Mouse (Mus musculus): Measurements from ENCODE around the gene Uba2. TPM values are rescaled to one million over a fixed set of nuclear protein-coding genes. Genes with fewer than 3 reads are reported as not detected.
"Not testable (repeated sequence)": the region's sequence is repeated elsewhere in the genome, so short reads cannot be mapped to it uniquely, and the experiment has no call there.

Uba2 gene
- 221 and 223 TPM in 2 replicates for polyA plus RNA-seq (2015; fragmentation: Nextera tagmentation; extraction: Ambion mirVana)

GRCm38 (mm10) chr7:34169454-34169853 lies at the start of gene Uba2:
TSS of gene Uba2 (minus strand) at chr7:34169599.
- Histone ChIP-seq H3K9me3 (replicated peaks) (no peaks in the 10 kb centered on the region), H3K4me3 (replicated peaks) (peak within 1 kb of the TSS; percentile 98), H3K4me1 (peaks cover 9% of the 10 kb centered on the region), H3K27me3 (no peaks in the 10 kb centered on the region), H3K4me2 (peak within 1 kb of the TSS; percentile 74), H3K27ac (peak within 1 kb of the TSS; percentile 93), H3K9ac (peak within 1 kb of the TSS; percentile 99), H3K36me3 (peaks cover 16% of the 10 kb centered on the region)
- ATAC-seq (replicated peaks; ENCODE audit: low FRiP score), result no peak
- 85% methylated on average over 3 of the region's 3 CpGs for WGBS

DNA sequence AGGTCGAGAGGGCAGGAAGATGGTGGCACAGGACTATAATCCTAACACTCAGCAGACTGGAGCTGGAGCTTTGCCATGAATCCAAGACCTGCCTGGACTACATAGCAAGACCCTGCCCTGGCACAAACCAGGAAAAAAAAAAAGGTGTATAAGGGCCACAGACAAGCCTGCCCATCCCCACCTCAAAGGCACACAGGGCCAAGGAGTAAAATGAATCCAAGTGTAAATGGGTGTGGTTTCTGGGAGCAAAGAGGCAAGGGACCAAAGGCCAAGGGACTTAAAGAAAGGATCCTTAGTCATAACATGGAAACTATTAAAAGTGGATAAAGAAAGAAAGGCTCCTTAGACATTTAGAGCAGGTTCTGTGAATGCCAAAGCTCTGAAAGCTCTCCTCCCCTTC lies 49.1 kb upstream of the Uba2 start:
- no peaks in the 10 kb centered on the region for H3K9me3 ChIP-seq (replicated peaks)
- 85% methylated on average over 1 of the region's 1 CpGs for WGBS
- ATAC-seq (replicated peaks; ENCODE audit: low FRiP score), result no peak

GRCm38 (mm10) chr7:34216474-34216873 lies 47.1 kb upstream of the Uba2 start:
- Histone ChIP-seq H3K9me3 (replicated peaks) (no peaks in the 10 kb centered on the region), H3K27me3 (no peaks in the 10 kb centered on the region), H3K9ac (no peak overlapping the region), H3K36me3 (peaks cover 100% of the 10 kb centered on the region), H3K4me3 (replicated peaks) (no peak overlapping the region), H3K4me1 (no peaks in the 10 kb centered on the region), H3K27ac (no peak overlapping the region), H3K4me2 (no peak overlapping the region)
- 85% methylated on average over 10 of the region's 10 CpGs for WGBS
- no peak for ATAC-seq (replicated peaks; ENCODE audit: low FRiP score)

More for the DNA sequence above, 49.1 kb upstream of the Uba2 start:
- H3K9ac ChIP-seq, result no peak overlapping the region
- H3K4me2 ChIP-seq, result no peak overlapping the region
- no peaks in the 10 kb centered on the region for H3K4me1 ChIP-seq
- H3K36me3 ChIP-seq, result peaks cover 100% of the 10 kb centered on the region
- no peaks in the 10 kb centered on the region for H3K27me3 ChIP-seq
- no peak overlapping the region for H3K27ac ChIP-seq
- no peak overlapping the region for H3K4me3 ChIP-seq (replicated peaks)

DNA sequence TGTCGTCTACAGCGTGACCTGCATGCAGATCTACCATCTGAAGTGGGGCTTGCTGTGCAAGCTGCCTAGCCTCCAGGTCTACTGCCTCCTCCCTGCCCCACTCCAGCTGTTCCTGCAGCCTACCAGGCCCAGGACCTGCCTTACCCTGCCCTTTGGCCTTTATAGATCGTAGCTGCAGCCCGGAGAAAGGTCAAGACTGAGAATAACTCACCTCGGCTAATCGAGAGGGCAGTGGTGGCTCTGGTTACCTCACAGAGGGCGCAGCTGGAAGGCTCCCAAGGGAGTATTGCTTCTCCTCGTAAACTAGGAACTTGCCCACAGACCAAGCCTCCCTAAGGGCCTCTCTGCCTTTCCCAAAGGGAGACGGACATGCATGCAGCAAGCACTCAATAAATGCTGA lies 46.1 kb upstream of the Uba2 start:
- H3K27me3 ChIP-seq, result no peaks in the 10 kb centered on the region
- no peaks in the 10 kb centered on the region for H3K4me1 ChIP-seq
- H3K4me3 ChIP-seq (replicated peaks), result no peak overlapping the region
- no peaks in the 10 kb centered on the region for H3K9me3 ChIP-seq (replicated peaks)
- no peak overlapping the region for H3K27ac ChIP-seq
- peaks cover 100% of the 10 kb centered on the region for H3K36me3 ChIP-seq
- no peak for ATAC-seq (replicated peaks; ENCODE audit: low FRiP score)
- no peak overlapping the region for H3K4me2 ChIP-seq
- 63% methylated on average over 9 of the region's 9 CpGs for WGBS
- H3K9ac ChIP-seq, result no peak overlapping the region

DNA sequence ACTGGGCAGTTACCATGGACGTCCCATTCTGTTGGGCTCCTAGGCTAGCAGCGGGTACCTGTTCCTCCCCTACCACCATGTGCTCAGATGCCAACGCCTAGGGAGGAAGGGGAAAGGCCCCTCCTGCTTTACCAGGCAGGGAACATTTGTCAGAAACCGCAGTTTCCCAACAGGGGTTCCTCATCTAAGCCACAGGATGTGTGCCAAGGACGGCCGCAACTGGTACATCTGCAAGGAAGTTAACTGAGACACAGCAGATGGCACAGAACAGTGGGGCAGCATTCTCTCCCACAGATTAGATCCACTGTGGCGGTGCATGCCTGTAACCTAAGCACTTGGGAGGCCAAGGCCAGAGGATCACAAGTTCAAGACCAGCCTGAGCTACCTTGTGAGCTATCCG lies 45.2 kb upstream of the Uba2 start:
- Histone ChIP-seq H3K36me3 (peaks cover 100% of the 10 kb centered on the region), H3K4me1 (no peaks in the 10 kb centered on the region), H3K4me3 (replicated peaks) (no peak overlapping the region), H3K9ac (no peak overlapping the region), H3K27ac (no peak overlapping the region), H3K9me3 (replicated peaks) (no peaks in the 10 kb centered on the region), H3K27me3 (no peaks in the 10 kb centered on the region), H3K4me2 (no peak overlapping the region)
- WGBS, result 91% methylated on average over 8 of the region's 8 CpGs
- ATAC-seq (replicated peaks; ENCODE audit: low FRiP score), result no peak

DNA sequence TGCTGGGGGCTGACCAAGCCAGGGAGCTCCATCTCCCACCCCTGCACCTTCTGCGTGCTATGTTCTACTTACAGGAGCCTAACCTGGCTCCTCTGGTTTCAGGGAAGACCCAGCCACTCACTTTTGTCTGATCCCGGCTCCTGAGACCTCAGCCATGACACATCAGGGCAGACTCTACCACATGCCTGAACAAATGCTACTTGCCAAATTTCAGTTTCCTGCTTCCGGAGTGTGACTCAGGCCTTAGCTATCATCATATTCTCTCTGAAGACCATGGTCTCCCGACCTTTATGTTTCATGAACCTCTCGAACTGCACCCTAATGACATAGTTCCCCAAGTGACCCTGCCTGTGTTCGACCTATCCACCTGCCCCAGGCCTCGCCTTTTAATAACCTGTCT lies 43.9 kb upstream of the Uba2 start:
- Histone ChIP-seq H3K36me3 (peaks cover 100% of the 10 kb centered on the region), H3K4me2 (no peak overlapping the region), H3K4me1 (no peaks in the 10 kb centered on the region), H3K9ac (no peak overlapping the region), H3K4me3 (replicated peaks) (no peak overlapping the region), H3K27me3 (no peaks in the 10 kb centered on the region), H3K9me3 (replicated peaks) (no peaks in the 10 kb centered on the region), H3K27ac (no peak overlapping the region)
- ATAC-seq (replicated peaks; ENCODE audit: low FRiP score), result no peak
- whole genome bisulfite sequencing, result 90% methylated on average over 7 of the region's 7 CpGs

GRCm38 (mm10) chr7:34208027-34208745 lies 38.8 kb upstream of the Uba2 start:
- Histone ChIP-seq H3K27me3 (no peaks in the 10 kb centered on the region), H3K9ac (no peak overlapping the region), H3K4me2 (no peak overlapping the region), H3K9me3 (replicated peaks) (no peaks in the 10 kb centered on the region), H3K36me3 (peaks cover 100% of the 10 kb centered on the region), H3K4me3 (replicated peaks) (no peak overlapping the region), H3K4me1 (no peaks in the 10 kb centered on the region), H3K27ac (no peak overlapping the region)
- WGBS, result 88% methylated on average over 9 of the region's 9 CpGs
- no peak for ATAC-seq (replicated peaks; ENCODE audit: low FRiP score)

DNA sequence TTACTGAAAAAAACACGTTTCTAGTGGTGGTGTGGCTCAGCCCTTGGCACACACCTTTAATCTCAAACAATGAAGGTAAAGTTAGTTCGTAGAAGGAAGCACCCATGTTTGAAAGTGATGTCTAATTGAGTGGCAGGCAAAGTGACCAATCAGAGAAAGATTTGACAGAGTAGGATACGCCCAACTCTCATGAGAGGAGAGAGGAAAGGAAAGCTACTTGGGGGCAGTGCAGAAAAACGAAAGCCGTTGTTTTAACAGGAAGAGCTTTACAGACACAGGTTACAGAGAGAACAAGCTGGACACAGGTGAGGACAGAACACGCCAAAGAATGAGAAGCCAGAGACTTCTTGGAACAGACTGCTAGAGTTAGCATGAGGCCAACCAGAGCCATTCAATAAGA lies 36.9 kb upstream of the Uba2 start:
- H3K4me3 ChIP-seq (replicated peaks), result no peak overlapping the region
- H3K27ac ChIP-seq, result no peak overlapping the region
- WGBS, result 92% methylated on average over 6 of the region's 6 CpGs
- H3K4me1 ChIP-seq, result no peaks in the 10 kb centered on the region
- H3K9ac ChIP-seq, result no peak overlapping the region
- H3K4me2 ChIP-seq, result no peak overlapping the region
- H3K9me3 ChIP-seq (replicated peaks), result no peaks in the 10 kb centered on the region
- ATAC-seq (replicated peaks; ENCODE audit: low FRiP score), result no peak
- H3K27me3 ChIP-seq, result no peaks in the 10 kb centered on the region
- peaks cover 100% of the 10 kb centered on the region for H3K36me3 ChIP-seq

GRCm38 (mm10) chr7:34202147-34202546 lies 32.7 kb upstream of the Uba2 start:
- not testable (repeated sequence) for H3K4me3 ChIP-seq (replicated peaks); H3K27ac ChIP-seq; H3K9me3 ChIP-seq (replicated peaks); H3K4me1 ChIP-seq; H3K9ac ChIP-seq; H3K27me3 ChIP-seq; H3K4me2 ChIP-seq
- ATAC-seq (replicated peaks; ENCODE audit: low FRiP score), result peak; percentile 43; the same call in 1 of the 2 replicates
- WGBS, result 91% methylated on average over 10 of the region's 10 CpGs
- H3K36me3 ChIP-seq, result peaks cover 68% of the 10 kb centered on the region

DNA sequence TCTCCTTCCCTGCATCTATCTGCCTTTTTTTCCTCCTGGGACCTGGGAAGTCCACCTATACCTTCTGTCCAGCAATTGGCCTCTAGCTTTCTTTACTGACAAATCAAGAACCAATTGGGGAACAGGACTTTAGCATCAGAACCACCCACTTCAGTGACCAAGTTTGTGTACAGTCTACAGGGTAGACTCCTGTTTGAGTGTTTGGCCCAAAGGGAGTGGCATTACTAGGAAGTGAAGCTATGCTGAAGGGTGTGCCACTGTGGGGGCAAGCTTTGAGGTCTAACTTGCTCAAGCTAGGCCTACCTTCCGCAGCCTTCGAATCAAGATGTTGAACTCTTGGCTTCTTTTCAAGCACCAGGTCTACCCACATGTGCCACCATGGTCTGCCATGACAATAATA lies 31.4 kb upstream of the Uba2 start:
- no peak overlapping the region for H3K27ac ChIP-seq
- peaks cover under 1% of the 10 kb centered on the region for H3K4me1 ChIP-seq
- no peak overlapping the region for H3K9ac ChIP-seq
- no peaks in the 10 kb centered on the region for H3K9me3 ChIP-seq (replicated peaks)
- ATAC-seq (replicated peaks; ENCODE audit: low FRiP score), result no peak
- H3K27me3 ChIP-seq, result no peaks in the 10 kb centered on the region
- H3K36me3 ChIP-seq, result peaks cover 55% of the 10 kb centered on the region
- no peak overlapping the region for H3K4me2 ChIP-seq
- 97% methylated on average over 2 of the region's 2 CpGs for WGBS
- H3K4me3 ChIP-seq (replicated peaks), result no peak overlapping the region

DNA sequence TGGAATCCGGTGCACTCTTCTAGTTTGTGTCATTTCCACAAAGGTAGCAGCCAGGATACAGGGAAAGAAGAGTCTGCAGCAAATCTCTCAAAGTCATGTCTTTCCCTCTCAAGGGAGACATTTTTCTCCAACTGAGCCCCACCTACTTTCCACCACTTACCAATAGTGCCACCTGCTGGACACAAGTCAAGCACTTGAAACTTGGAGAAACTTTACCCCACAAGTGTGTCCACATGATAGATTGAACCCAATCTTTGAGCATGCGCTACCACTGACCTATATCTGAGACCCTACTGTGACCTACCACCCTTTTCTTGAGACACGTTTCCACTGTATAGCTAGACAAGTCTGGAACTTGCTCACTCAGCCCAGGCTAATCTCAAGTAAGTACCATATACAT lies 28.9 kb upstream of the Uba2 start:
- Histone ChIP-seq H3K9me3 (replicated peaks) (no peaks in the 10 kb centered on the region), H3K4me3 (replicated peaks) (no peak overlapping the region), H3K4me1 (peaks cover 7% of the 10 kb centered on the region), H3K27ac (no peak overlapping the region), H3K9ac (no peak overlapping the region), H3K4me2 (no peak overlapping the region), H3K36me3 (peaks cover 40% of the 10 kb centered on the region), H3K27me3 (no peaks in the 10 kb centered on the region)
- WGBS, result 60% methylated on average over 3 of the region's 3 CpGs
- ATAC-seq (replicated peaks; ENCODE audit: low FRiP score), result no peak

DNA sequence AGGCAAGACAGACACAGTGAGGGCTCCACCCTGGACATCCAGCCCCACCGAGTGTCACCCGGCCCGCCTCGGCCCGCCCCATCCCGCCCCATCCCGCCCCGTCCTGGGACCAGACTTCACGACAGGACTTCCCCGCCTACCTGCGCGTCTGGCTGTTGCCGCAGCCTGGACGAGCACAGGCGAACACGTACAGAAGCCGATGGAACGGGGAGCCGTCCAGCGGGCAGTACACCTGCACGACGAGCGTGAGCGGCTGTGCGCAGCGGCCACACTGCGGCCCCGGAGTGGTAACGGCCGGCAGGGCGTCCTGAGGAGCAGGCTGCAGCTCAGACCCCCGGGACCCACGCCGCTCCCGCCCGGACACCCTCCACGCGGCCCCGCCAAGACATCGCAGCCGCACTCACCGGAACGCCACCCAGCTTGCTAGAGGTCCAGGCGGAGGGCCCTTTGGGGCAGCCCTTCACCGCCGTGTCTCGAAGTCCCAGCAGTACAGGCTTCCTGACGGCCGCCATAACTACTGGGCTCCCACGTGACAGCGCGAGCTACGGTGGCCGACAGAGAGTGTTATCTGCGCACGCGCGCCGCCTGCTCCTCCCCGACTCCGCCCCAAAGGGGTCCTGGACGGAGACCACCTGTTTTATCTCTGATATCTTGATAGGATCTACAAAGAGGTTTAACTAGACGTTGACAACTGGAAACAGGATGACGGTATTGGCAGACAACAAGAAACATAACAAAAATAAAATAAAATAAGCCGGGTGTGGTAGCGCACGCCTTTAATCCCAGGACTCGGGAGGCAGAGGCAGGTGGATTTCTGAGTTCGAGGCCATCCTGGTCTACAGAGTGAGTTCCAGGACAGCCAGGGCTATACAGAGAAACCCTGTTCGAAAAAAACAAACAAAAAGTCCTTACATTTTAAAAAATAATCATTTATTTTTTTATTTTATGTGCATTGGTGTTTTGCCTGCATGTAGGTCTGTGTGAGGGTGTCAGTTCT lies 27.0 kb upstream of the Uba2 start, which contains the start of gene Pdcd2l:
Pdcd2l (minus strand) TSS at position 530 of the 997 bp plus-strand sequence.
- ATAC-seq (replicated peaks; ENCODE audit: low FRiP score), result peak; percentile 94
- no peaks in the 10 kb centered on the region for H3K9me3 ChIP-seq (replicated peaks)
- H3K9ac ChIP-seq, result peak within 1 kb of the TSS; percentile 97
- H3K4me2 ChIP-seq, result peak within 1 kb of the TSS; percentile 83
- H3K4me1 ChIP-seq, result peaks cover 7% of the 10 kb centered on the region
- H3K4me3 ChIP-seq (replicated peaks), result peak within 1 kb of the TSS; percentile 99
- peak within 1 kb of the TSS; percentile 74 for H3K27ac ChIP-seq
- peaks cover 37% of the 10 kb centered on the region for H3K36me3 ChIP-seq
- H3K27me3 ChIP-seq, result no peaks in the 10 kb centered on the region
- 3% methylated on average over 70 of the region's 70 CpGs for WGBS
